Mouse (Mus musculus): Measurements from ENCODE around the gene Syndig1l.
A peak's percentile ranks its signal among the peaks of the same experiment; 100 is the strongest.

Syndig1l gene

GRCm38 (mm10) chr12:84674666-84675526 is 23.7 kb downstream of the Syndig1l start:
- peak; percentile 11 to 26 for DNase-seq (ENCODE audit: low spot score in 2 of 2)

DNA sequence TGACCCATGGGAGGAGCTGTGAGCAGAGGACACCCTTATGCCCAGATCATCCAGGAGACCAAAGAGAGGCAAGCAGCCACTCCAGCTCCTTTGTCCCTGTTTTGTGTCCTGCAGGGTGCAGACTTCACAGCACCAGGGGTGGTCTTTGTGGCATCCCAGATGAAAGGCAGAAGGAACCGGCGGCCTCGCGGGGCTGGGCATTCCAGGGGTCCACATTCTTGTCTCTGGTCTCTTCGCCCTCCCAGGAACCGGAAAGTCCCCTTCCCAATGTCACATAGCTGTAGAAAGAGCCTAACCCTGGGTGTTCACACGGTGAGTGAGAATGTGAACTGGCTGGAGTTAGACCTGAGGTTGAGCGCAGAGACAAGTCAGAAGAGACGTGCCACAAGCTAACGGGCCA is 27.0 kb downstream of the Syndig1l start:
- DNase-seq (ENCODE audit: low spot score in 2 of 2): no peak

- DNase-seq (ENCODE audit: low spot score in 2 of 2): no peak
Observed at GRCm38 (mm10) chr12:84670555-84670954, 28.1 kb downstream of the Syndig1l start.

GRCm38 (mm10) chr12:84653912-84654311 is 44.7 kb downstream of the Syndig1l start:
- DNase-seq (ENCODE audit: low spot score in 2 of 2): peak; percentile 30 to 51

DNA sequence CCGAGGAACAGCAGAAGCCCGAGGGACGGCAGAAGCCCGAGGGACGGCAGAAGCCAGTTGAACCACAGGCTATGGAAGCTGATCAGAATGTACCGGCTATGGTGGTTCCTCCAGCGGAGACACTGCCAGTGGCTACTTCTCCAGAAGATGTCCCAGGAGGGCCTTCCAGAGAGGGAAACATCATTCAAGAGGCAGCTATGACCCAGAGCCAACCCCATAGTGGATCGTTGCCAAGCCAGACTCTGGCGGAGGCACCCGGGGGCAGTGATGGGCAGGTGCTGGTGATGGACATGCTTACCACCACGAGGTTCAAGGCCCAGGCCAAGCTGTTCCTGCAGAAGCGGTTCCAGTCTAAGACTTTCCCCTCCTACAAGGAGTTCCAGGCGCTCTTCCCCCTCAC is 48.4 kb downstream of the Syndig1l start:
- DNase-seq (ENCODE audit: low spot score in 2 of 2): no peak

GRCm38 (mm10) chr12:84640654-84641053 is 58.0 kb downstream of the Syndig1l start, which contains the start of gene Vrtn:
Gene Vrtn, plus strand, starts transcription at chr12:84641019.
- DNase-seq (ENCODE audit: low spot score in 2 of 2): no peak

- no peak for DNase-seq (ENCODE audit: low spot score in 2 of 2)
Observed at GRCm38 (mm10) chr12:84640253-84640652, 58.4 kb downstream of the Syndig1l start.

DNA sequence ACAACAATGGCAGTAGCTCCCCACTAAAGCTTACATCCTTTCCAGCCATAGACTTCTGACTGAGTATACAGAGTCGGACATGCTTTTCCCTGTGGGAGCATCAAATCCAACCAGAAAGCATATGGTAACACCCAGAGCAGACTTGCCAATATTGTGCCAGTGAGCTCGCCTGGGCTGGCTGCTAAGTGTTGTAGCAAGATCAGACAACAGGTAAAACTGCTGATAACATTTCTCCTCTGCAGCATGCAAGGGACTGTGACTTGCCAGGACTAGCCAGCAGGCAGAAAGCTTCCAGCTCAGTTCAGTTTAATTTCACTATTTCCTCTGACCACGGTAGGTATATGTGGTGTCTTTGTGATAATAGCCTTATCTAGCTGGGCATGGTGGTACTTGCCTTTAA is 66.8 kb downstream of the Syndig1l start:
- DNase-seq (ENCODE audit: low spot score in 2 of 2): no peak
